Mouse (Mus musculus): Measurements from ENCODE around the gene Rad51d.
"Not testable (repeated sequence)": the region's sequence is repeated elsewhere in the genome, so short reads cannot be mapped to it uniquely, and the experiment has no call there.

Gene Rad51d

DNA sequence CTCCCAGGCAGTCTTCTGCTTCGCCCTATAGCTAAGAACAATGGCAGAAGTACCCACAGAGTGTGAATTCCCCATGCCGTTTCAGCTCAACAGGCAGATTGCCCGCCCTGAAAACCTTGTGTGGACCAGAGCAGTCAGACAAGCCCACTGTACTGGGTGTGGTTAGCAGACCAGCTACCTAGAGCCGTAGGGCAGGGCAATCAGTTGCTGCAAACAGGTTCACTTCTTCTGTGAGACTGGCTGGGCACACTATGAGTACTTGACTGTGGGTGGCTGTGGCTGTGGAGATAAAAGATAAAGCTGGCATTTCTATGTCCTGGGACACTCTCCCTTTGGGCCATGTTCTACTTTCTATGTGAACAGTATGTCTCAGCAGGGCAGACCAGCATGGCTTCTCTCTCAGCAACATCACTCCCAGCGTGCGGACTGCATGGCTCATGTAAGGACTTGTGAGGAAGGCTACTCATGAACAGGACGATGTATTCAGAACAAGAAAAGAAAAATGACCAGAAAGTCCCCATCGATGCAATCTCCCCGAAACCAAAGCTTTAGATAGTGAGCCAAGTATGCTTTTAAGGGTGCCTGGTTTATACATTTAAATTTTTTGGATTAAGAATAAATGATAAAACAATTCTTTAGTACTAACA, 35.0 kb downstream of the Rad51d start:
- DNase-seq (ENCODE audit: low read depth): no peak

DNA sequence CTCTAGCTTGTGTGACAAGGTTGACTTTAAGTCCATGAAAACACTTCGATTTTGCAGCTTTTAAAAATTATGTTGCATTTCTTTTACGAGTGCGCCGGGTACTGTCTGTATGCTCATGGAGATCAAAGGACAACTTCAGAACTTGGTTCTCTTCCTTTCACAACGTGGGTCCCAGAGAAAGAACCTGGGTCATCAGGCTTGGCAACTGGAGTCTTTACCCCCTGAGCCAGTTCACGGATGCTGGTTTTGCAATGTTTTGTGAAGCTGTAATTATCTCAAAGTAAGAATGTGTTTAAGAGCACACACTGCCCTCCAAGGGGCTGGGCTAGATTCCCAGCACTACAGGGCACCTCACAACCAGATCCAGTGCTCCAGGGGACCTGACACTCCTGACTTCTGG, 36.3 kb downstream of the Rad51d start:
- DNase-seq (ENCODE audit: low read depth): no peak

DNA sequence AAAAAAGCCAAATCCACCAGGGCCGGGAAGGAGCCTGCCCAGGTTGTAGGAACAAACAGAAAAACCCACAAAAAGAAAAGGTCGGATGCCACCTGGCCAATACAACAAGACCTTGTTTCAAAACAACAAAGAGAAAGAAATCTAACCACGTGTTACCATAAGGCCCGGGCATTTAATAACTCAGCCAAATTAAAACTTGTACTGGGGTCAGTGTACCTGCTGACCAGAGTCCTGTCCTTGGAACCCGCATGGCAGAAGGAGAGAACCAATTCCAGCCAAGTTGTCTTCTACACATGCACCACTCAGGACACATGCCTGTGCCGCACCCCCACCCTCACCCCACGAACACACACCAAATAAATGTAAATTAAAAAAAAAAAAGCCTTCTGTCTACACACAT, 37.5 kb downstream of the Rad51d start:
- DNase-seq (ENCODE audit: low read depth): no peak

DNA sequence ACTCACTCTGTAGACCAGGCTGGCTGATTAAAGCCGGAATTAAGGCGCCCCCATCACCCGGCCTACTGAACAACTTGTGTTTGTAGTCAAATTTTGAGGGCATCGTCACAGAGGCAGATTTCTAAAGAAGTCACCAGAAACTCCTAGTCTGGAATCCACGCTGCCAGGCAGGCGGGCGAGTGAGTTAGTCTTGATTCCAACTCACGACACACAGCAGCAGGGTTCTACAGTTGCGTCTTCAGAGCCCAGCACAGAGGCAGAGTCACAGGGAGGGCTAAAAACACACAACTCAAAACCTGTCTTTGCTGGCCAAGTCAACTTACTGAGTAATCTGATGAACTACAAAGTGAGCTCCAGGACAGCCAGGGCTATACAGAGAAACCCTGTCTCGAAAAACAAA, 37.9 kb downstream of the Rad51d start:
- no peak for DNase-seq (ENCODE audit: low read depth)

DNA sequence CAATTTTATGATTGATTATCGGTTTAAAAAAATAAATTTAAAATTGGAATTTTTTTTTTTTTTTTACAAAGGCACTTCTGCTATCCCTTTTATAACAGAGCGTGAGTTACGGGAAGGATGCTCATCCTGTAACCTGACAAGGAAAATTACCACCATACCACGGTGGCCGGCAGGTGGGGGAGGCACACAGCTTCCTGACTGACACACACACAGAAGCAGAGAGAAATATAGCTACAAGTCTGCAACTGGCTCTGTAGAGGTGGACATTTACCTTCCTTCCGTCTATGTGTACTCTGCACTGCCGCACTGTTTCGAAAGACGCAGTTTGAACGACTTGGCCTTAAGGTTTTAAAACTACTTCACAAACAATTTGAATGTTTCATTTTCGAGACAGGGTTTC, 38.3 kb downstream of the Rad51d start:
- DNase-seq (ENCODE audit: low read depth): no peak

DNA sequence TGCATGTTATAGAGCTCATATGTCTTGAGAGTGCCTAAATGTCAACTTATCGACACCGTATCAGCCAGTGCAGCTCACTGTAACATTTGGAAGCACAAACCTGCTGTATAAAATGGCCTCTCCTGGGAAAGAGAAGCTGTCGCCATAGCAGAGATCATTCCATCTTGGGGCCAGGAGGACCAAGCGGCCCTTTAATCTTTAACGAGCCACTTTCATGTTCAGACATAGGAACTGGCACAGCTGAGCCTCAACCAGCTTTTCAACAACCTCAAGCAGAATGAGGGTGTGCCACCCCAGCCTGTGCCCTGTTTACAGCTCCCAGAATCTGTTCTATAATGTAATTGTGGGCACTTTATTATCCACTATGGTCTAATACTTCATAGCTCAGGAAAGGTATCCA, 40.2 kb downstream of the Rad51d start:
- no peak for DNase-seq (ENCODE audit: low read depth)

DNA sequence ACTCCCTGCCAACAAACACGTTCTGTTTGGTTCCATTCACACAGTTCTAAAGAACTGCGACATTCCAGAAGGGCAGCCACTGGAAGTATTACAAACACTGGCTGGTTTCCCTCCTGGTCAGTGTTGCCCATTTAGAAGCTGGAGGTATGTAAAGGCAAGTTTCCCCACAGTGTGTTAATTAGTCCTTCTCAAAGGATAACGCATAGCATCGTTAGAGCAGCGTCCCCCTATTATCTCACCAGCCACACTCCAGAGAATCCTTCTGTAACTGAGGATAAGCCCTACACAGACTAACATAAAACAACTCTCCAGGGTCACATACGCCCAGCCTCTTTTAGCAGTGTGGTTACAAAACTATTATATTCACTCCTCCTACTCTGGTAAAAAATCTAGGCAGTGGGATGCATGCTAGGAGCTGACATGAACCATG, 42.8 kb downstream of the Rad51d start:
- DNase-seq (ENCODE audit: low read depth): no peak

DNA sequence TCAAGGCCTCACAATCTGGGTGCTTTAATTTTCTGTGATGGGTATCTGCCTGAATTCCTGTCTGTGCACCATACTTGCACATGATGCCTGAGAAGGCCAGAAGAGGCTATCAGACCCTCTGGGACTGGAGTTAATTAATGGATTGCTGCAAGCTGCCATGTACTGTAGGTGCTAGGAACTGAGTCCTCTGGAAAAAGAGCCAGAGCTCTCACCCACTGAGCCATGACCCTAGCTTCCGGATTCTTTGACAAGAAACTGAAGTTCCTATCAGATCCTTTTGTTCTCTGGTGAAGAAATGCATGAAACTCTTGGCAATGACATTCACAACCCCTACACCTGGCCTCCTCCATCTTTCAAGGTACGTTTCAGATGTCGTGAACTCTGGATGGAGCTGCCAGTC, 43.5 kb downstream of the Rad51d start:
- DNase-seq (ENCODE audit: low read depth): no peak

DNA sequence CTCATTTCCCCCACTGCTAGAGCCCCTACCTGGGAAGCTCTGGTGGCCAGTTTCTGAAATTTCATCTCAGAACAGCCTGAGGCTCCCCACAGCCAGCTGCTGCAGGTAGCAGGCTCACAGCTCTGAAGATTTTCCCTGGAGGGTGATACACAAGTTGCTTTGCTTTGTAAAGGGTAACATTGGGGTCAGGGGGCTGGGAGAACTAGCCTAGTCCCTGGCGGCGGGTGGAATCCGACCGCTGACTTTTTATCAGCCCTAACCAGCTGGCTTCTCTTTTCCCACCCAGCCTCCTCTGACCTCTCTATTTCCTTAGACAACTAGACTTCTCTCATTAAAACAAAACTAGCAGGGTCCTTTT, 44.4 kb downstream of the Rad51d start:
- no peak for DNase-seq (ENCODE audit: low read depth)

DNA sequence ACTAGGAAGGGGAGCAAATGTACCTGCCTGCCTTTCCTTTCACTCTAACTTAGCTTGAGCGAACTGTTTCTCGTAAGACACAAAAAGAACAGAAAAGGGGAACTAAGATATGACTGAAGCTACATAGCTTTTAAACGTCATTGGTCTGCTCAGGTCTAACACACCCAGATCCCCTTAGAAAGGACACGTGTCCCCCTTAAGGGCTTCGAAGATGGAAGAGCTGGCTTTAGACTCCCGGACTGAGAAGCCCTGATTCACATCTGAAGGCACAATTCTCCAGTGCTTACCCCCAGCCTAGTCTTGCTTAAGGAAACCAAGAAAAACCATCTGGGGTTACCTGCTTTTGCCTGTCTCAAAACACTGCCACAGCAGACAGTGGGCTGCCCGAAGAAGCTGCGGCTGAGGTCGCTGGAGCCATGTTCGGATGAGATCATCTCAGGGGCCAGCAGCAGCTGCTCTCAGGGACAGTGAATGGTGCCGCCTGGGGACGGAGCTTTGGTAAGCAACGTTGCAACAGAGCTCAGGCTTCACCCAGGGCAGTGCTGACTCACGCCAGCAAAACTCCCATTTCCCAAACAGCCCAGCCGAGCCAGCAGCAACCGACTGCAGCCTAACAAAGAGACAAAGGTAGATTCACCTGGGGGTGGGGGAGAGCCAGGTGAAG, 44.9 kb downstream of the Rad51d start:
- DNase-seq (ENCODE audit: low read depth): no peak

DNA sequence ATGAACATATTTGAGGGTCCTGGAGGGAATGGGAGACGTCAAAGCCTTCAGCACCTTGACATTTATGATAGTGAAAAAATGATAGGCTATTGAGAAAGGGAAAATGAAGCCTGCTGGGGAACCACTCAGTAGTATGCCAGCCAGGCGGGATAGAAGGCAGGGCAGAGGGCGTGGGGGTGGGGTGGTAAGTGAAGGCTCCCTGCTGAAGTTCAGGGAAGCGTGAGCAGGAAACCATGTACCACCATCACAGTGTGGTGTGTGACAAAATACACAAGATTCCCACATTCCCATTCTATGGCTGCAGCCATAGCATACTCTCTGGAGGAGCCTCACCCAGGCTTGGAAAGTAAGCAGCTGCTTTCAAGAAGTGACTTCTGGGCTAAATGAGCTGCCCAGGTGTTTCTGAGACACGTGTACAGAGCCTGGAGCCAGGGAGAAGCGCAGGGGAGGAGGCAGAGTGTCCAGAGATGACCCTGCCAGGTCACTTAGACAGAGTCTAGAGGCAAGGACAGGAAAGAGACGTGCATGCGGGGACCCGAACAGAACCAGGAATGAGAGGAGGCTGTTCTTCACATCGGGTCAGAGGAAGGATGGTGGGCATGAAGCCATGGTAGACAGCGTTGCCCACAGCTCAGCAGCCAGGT, 45.5 kb downstream of the Rad51d start:
- DNase-seq (ENCODE audit: low read depth): no peak

DNA sequence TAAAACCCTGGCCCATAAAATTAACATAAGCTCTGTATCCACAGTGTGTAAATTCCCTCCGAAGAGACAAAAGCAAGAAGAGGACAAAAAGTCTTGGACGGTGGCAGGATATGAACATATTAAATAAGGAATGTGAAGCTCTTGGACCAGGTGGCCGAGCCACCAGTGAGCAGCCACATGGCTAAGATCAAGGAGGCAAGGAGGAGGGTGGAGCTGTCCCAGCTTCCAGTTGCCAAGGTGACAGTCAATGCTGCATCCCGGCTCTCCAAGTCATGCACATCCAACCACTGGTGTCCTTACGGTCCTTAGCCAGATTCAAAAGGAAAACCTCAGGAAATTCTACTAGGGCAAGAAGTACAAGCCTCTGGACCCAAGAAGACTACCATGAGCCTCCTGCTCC, 51.9 kb downstream of the Rad51d start:
- no peak for DNase-seq (ENCODE audit: low read depth)

DNA sequence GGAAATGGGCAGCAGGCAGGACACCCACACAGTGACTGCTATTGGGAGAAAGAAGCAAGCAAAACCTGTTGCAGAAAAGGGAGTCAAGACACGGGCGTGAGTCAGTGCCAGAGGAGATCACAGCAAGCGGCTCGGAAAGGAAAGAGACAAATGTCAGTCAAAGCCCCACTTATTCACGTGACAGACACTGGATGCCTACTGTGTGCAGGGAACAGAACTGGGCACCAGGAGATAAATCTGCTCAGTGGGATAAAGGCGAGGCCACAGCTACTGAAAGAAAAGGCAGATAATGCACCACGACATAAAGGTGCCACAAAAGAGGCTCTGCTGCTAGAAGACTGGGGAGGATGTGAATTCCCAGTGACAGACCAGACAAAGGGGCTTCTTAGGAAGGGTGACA, 52.6 kb downstream of the Rad51d start:
- DNase-seq (ENCODE audit: low read depth): no peak

DNA sequence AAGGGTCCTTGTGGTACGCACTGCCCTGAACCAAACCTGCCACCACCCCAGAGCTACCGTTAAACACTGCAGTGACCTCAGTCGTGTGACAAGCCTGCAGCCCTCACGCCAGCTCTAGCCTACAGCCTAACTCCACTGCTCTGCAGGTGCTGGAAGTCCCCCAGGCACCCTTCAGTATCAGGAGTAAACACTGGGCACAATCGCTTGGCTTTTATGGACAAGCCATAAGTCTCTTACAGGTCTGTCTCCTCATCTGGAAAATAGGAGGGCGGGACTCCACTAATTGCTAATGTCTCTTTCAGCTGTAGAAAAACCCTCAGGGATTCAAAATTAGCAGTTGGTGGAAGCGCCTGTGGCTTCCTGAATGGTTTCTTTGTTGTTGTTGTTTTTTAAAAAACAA, 53.2 kb downstream of the Rad51d start:
- no peak for DNase-seq (ENCODE audit: low read depth)

DNA sequence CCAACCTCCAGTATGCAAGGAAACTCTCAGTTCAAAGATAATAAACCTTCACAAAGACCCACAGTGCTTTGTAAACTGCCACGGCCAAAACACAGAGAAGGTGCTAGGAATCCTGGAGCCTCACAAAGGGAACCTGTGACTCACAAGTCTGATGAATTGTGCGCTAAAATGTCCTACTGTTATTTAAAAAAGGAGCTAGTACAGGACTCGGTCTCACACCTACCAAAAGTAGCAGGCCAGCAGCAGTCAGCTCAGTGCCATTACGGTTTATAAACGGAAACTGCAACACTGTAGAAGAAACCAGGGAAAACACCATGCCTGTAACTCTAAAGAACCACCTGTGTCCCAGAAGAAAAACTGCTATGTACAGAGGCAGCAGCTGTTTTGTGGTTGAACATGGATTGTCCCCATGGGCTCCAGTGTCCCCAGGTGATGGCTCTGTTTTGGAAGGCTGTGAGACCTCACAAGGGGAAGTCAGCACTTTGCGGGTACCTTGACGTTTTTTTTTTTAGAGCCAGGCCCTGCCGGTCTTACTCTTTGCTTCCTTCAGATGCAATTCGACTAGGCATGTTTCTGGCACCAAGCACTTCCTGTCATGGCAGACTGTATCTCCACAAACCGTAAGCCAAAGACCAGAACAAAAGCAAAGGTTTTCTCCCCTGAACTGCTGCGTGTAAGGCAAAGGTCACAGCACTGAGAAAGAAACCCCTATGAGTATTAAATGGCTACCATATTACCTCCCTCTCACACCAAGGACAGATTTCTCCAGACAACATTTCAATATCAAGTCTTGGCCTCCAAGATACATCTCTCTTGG, 54.6 kb downstream of the Rad51d start:
- DNase-seq (ENCODE audit: low read depth): no peak

DNA sequence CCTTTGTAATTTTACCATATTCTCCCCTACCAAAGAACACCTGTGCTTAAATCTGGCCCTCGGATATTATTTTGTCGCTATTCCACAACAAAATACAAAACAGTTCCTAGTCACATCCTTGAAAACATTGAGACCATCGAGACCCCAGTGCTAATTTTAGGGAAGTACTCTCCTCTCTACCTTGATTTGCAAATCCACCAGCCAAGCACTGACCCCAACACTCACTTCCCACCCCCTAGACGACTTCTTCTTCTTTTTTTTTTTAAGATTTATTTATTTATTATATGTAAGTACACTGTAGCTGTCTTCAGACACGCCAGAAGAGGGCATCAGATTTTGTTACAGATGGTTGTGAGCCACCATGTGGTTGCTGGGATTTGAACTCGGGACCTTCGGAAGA, 56.1 kb downstream of the Rad51d start:
- DNase-seq (ENCODE audit: low read depth): not testable (repeated sequence)

DNA sequence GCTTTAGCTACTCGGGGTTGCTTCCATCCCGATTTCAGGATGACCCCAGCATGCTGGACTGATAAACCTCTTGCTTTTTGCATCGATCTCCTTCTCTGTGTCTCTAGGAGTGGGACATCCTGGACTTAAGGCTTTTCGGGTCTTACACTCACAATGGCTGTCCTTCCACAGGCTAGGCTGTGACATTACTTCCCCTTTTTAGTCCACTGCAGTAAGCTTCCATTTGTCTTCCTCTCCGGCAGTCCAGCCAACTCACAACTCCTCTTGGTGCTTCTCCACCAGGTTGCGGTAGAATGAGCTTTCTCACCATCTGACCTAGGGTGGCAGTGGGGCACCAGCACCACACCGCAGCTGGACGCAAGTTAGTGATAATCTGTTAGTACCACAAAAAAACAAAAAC, 56.5 kb downstream of the Rad51d start:
- no peak for DNase-seq (ENCODE audit: low read depth)

DNA sequence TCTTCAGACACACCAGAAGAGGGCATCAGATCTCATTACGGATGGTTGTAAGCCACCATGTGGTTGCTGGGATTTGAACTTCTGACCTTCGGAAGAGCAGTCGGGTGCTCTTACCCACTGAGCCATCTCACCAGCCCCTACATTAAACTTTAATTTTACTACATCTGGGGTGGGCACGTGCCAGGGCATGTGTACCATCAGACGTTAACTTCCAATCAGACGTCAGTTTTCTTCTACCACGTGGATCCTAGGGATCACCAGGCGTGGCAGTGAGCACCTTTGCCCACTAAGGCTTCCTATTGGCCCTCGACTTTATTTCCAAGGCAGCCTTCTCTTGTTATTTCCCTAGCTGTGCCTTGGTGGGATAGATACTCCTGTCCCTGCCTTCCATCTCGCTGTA, 58.0 kb downstream of the Rad51d start:
- DNase-seq (ENCODE audit: low read depth): not testable (repeated sequence)

DNA sequence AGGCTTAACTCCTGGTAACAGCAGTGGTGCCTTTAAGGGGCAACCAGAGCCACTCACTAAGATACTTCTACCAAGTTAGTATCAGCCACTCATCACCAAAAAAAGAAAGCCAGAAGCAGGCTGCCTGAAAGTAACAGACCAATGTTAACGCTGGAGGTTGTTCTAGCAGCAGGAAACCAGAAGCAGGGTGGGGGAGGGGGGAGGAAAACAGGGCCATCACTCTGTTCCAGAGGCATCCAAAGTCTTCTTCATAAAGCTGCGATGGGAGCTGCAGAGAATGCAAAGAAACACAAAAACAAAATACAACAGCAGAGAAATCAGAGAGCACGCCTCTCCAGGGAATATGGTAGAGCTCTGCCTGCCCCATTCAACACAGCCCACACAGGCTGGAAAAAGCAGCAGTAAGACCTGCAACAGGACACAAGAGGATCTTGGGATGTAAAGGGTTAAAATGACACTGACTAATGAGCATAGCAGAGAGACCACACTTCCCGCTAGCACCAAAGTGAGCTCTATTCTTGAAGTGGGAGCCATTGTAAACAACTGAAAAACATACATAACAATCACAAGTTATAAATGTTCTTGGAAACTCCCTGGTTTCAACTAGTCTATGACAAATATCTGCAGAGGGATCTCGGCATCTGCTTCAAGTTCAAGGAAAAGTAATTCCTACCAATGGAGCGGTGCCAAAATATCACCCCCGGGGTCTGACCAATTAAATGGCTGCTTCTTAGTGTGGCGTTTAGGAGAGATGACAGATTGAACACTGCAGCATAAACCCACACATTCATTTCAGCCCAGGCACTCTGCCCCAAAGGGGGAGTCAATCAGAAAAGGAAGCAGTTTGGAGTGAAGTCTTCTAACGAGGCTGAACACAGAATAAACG, 59.2 kb downstream of the Rad51d start:
- no peak for DNase-seq (ENCODE audit: low read depth)

DNA sequence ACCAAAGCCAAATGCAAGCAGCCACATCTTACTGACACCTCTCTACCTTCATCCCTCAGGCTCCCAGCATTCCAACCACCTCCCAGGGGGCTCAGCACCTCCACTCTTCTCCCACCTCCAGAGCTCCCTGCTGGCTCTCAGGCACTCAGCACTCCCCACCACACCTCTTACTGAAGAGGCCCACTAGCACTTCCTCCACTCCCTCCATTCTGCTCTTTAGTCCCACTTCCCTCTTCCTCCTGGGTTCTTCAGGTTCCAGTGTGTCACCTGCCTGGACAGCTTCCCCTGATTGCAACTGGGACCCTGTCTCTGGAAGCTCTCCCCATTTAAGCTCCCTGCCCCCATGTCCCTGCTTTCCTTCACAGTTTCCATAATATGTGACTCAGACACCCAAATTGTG, 63.6 kb downstream of the Rad51d start:
- no peak for DNase-seq (ENCODE audit: low read depth)
